Mouse (Mus musculus) midbrain, embryonic 11.5 days (tissue): ENCODE measurements around the gene Dnajb8. TPM values are rescaled to one million over a fixed set of nuclear protein-coding genes. Genes with fewer than 3 reads are reported as not detected.

ENCODE experiments used
- ATAC-seq: fragments of 200-750 bp; cut with Nextera tagmentation; 2 replicates; pipeline ENCODE4 v1.8.0; 2017; ENCODE audit warnings: moderate TSS enrichment, moderate library complexity; ENCODE audit not compliant: low FRiP score
- DNase-seq: peaks from one replicate; pipeline ENCODE4 v3.0.0; 2015; ENCODE audit warnings: low spot score; ENCODE audit errors: missing footprints
- H3K27ac ChIP-seq: fragments of 300-500 bp; sonication (generic); 2 replicates; pipeline ENCODE4 v1.5.1; 2014; ENCODE audit warnings: low read depth, low read length
- H3K27me3 ChIP-seq: fragments of 300-500 bp; sonication (generic); 2 replicates; pipeline ENCODE4 v1.6.1; 2014; ENCODE audit warnings: mild to moderate bottlenecking, low read length, moderate library complexity, mixed read lengths; ENCODE audit not compliant: control insufficient read depth, insufficient read depth
- H3K36me3 ChIP-seq: fragments of 300-500 bp; sonication (generic); 2 replicates; pipeline ENCODE4 v1.6.1; 2014; ENCODE audit warnings: mild to moderate bottlenecking, low read length, moderate library complexity, mixed read lengths; ENCODE audit not compliant: control insufficient read depth, insufficient read depth
- H3K4me1 ChIP-seq: fragments of 300-500 bp; sonication (generic); 2 replicates; pipeline ENCODE4 v1.6.1; 2014; ENCODE audit warnings: low read length; ENCODE audit not compliant: control insufficient read depth, insufficient read depth
- H3K4me2 ChIP-seq: fragments of 300-500 bp; sonication (generic); 2 replicates; pipeline ENCODE4 v1.6.1; 2014; ENCODE audit warnings: mild to moderate bottlenecking, moderate library complexity
- H3K4me3 ChIP-seq: fragments of 300-500 bp; sonication (generic); 2 replicates; pipeline ENCODE4 v1.5.1; 2014; ENCODE audit warnings: low read depth, low read length
- H3K9ac ChIP-seq: fragments of 300-500 bp; sonication (generic); 2 replicates; pipeline ENCODE4 v1.6.1; 2014; ENCODE audit warnings: low read length
- H3K9me3 ChIP-seq: fragments of 300-500 bp; sonication (generic); 2 replicates; pipeline ENCODE4 v1.6.1; 2016; ENCODE audit warnings: low read length; ENCODE audit not compliant: control insufficient read depth
- WGBS: fragments of 180-500 bp; shearing (Covaris S2); extraction: QIAGEN DNeasy Blood & Tissue Kit; methylation state at CpG from one replicate; pipeline ENCODE4 v1.1.7; 2014; 5-methylcytosine and 5-hydroxymethylcytosine counted together
- polyA plus RNA-seq: library from polyadenylated mRNA; unstranded; fragments of >200 nt; fragmentation: Nextera tagmentation; extraction: Ambion mirVana; gene quantifications from 2 replicates; pipeline ENCODE4 v1.2.1, GENCODE M21; 2014

The Dnajb8 gene
- polyA plus RNA-seq, 1 experiment from 2014 or later = not detected

DNA sequence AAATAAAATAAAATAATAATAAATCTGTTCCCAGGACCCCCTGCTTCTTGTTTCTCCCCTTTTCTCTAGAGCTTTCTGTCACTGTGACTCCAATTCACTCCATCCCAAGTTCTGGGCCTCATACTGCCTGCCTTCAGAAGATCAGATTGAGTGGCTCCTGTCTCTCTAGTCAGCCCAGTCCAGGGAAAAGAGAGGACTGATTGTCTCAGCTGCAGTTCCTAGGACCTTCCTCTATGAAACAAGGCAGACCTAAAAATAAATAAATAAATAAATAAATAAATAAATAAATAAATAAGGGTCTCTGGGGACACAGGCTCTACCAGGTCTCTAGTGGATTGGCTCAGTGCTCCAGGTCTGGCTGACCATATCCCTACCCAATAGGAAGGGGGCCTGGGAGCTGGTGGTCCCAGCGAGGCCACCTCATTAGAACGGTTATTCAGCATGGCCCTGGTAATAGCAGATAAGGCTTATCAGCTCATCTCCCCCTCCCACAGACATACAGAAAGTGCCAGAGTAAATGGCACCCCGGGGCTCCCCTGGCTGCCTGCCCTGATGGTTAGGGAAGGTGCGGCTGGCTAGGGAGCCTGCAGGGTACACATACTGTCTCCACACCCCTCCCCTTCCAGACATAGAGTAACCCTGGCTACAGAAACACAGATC is 30.5 kb upstream of the Dnajb8 start:
- ATAC-seq (no peak), DNase-seq (peak; percentile 86)
- Histone ChIP-seq H3K27me3 (peaks cover 93% of the 10 kb centered on the region), H3K9ac (no peak overlapping the region), H3K4me2 (no peak overlapping the region), H3K9me3 (no peaks in the 10 kb centered on the region), H3K27ac (peak overlapping the region; percentile 36; the same call in 1 of the 2 replicates), H3K36me3 (no peaks in the 10 kb centered on the region), H3K4me3 (no peak overlapping the region), H3K4me1 (peaks cover 27% of the 10 kb centered on the region)
- WGBS = 9% methylated on average over 4 of the region's 4 CpGs

DNA sequence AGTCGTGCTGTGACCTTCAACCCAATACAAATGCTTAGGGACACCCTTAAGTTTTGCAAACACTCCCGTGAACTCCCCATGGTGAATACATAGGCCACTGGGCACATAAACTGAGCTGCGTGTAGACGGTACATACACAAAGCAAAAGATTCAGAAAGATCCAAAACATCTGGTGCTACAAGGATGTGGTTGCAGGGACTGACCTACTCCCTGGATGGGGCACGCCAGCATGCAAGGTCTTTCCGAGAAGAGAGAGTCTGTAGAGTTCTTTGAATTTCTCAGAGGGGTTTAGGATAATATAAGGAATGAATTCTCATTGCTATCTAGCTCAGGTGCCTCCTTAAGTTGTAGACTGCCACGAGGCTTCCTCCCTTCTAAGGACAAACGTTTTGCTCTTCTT is 29.3 kb upstream of the Dnajb8 start:
- no peak overlapping the region for H3K9ac ChIP-seq
- no peak overlapping the region for H3K4me3 ChIP-seq
- DNase-seq (peak; percentile 90), ATAC-seq (no peak)
- no peak overlapping the region for H3K4me2 ChIP-seq
- H3K9me3 ChIP-seq = no peaks in the 10 kb centered on the region
- 6% methylated on average over 8 of the region's 8 CpGs for WGBS
- H3K36me3 ChIP-seq = no peaks in the 10 kb centered on the region
- no peak overlapping the region for H3K27ac ChIP-seq
- peaks cover 99% of the 10 kb centered on the region for H3K27me3 ChIP-seq
- H3K4me1 ChIP-seq = peaks cover 34% of the 10 kb centered on the region

DNA sequence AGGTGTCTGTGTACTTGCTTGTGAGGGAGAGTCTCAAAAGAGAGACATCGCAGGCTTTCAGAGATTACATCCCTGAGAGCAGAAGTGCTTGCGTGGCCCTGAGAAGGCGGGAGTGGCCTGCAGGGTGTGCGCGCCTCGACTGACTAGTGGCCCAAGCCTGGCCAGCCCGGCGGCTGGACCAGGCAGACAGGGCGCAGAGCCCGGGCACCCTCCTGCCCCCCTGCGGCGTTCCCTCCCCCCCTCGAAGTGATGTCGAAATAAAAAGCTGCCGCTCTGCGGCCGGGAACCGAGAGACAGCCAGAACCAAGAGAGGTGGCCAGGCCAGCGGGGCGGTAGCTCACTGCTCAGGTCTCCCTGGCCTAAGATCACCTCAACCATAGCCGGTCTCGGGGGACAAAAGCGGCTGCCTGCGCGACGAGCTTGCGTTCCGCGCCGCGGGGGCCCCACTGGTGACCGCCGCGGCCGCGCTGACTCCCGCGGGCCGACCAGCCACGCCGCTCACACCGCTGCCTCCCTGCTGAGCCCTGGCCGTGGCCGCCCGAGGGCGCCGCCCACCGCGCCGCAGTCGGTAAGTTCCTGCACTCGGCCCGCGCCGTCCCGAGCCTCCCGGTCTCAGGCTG is 28.5 kb upstream of the Dnajb8 start, which contains the start of gene Gata2:
Gene Gata2, plus strand, starts transcription at position 459 of the 620 bp plus-strand sequence.
- Histone ChIP-seq H3K27me3 (peaks cover 99% of the 10 kb centered on the region), H3K4me3 (peak within 1 kb of the TSS; percentile 34), H3K36me3 (no peaks in the 10 kb centered on the region), H3K4me1 (peaks cover 38% of the 10 kb centered on the region), H3K9me3 (no peaks in the 10 kb centered on the region), H3K4me2 (peak within 1 kb of the TSS; percentile 41), H3K9ac (peak within 1 kb of the TSS; percentile 50), H3K27ac (peak within 1 kb of the TSS; percentile 50)
- WGBS = under 1% methylated on average over 54 of the region's 57 CpGs
- peak; percentile 96 for DNase-seq
- ATAC-seq = no peak

DNA sequence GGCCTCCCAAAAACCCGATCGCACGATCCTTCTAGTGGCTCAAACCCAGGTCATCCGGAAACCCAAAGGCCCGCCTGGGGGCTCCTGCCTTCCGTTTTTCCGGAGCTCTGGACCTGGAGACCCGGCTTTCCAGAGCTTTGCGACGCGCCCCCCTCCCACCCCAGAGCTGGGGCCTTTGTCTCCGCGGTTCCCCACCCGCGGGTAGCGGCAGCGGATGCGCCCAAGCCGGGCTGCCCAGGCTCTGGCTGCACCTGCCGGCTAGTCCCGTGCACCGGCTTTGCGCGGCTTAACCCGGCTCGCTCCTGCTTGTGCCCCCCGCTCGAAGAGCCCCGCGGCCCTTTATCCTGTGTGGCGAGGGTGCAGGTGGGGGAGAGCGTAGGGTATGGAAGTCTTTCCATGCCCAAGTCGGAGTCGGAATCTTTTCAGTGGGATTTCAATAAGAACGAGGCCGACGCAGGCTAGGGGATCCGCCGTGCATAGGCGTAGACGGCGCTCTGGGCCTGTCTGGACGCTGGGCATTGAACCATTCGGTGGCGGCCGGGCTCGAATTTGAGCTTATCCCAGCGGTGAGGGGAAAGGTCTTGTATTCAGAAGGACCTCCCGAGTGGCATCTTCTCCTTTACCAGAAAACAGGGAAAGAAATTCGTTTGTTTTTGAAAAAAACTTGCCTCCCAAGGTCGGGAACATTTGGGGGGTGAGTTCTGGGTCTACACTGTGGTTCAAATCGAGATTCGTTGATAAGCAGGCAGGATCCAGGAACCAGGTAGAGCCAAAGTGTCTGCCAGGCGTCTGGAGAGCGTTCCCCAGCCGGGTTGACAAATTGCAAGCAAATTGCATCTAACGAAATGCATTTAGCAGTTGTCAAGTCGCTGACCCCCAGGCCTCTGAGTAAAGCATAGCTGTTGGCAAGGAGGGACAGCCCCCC is 27.8 kb upstream of the Dnajb8 start:
- Histone ChIP-seq H3K36me3 (no peaks in the 10 kb centered on the region), H3K9me3 (no peaks in the 10 kb centered on the region), H3K4me1 (peaks cover 37% of the 10 kb centered on the region), H3K27ac (peak overlapping the region; percentile 50), H3K4me3 (peak overlapping the region; percentile 34), H3K9ac (peak overlapping the region; percentile 50), H3K4me2 (peak overlapping the region; percentile 41), H3K27me3 (peaks cover 99% of the 10 kb centered on the region)
- DNase-seq (peak; percentile 96), ATAC-seq (no peak)
- WGBS = under 1% methylated on average over 58 of the region's 58 CpGs

DNA sequence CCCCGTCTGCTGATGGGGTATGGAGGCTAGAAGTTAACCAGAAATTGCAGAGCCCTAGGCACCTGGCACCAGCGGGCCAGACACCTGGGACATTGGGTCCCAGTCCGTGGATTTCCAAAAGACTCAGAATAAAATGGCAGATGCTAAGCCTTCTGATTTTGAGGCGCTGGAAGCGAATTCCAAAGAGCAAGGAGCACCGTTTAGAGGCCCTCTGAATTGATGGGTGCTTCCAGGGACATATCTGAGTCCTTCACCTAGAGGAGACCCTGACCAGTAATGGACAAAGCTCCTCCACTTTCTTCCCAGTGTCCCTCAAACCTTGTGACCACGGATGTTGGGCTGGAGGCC is 27.1 kb upstream of the Dnajb8 start:
- Histone ChIP-seq H3K4me1 (peaks cover 40% of the 10 kb centered on the region), H3K4me2 (peak overlapping the region; percentile 14), H3K4me3 (peak overlapping the region; percentile 34), H3K27me3 (peaks cover 100% of the 10 kb centered on the region), H3K27ac (peak overlapping the region; percentile 50; the same call in 1 of the 2 replicates), H3K9ac (peak overlapping the region; percentile 50), H3K36me3 (no peaks in the 10 kb centered on the region), H3K9me3 (no peaks in the 10 kb centered on the region)
- DNase-seq (peak; percentile 96), ATAC-seq (no peak)
- 4% methylated on average over 7 of the region's 7 CpGs for WGBS

DNA sequence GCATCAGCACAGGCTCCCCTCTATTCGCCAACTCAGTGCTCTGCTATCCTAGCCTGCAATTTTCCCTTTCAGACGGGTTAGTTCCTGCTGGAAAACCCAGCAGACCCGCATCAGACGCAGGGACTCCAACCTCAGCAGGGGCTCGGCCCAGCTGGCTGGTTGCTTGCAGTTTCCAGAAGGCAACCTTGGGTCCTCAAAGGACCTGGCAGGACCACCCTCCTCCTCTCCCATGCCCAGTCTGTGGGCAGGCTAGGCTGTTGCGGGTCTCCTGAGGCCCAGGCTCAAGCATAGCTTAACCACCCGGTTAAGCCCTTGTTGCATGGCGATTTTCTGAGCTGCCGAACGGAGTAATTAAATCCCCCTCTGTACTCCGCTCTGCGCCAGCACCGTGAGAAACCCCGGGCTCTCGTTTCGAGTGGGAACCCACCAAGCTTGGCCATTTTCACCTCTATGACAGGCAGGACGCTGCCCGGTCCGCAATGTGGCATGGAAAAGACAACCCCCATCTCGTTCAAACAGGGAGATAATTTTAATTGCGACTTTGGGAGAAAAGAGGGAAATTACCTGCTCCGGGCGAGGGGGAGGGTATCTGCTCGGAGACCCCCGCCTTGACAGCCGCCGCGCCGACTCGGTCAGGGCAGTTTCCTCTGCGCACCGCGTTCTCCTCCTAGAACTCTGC is 25.9 kb upstream of the Dnajb8 start:
- Histone ChIP-seq H3K4me2 (peak overlapping the region; percentile 57), H3K27ac (no peak overlapping the region), H3K36me3 (no peaks in the 10 kb centered on the region), H3K4me1 (peaks cover 30% of the 10 kb centered on the region), H3K27me3 (peaks cover 100% of the 10 kb centered on the region), H3K9me3 (no peaks in the 10 kb centered on the region), H3K4me3 (peak overlapping the region; percentile 34), H3K9ac (peak overlapping the region; percentile 45)
- ATAC-seq (no peak), DNase-seq (peak; percentile 96)
- WGBS = 2% methylated on average over 33 of the region's 33 CpGs

DNA sequence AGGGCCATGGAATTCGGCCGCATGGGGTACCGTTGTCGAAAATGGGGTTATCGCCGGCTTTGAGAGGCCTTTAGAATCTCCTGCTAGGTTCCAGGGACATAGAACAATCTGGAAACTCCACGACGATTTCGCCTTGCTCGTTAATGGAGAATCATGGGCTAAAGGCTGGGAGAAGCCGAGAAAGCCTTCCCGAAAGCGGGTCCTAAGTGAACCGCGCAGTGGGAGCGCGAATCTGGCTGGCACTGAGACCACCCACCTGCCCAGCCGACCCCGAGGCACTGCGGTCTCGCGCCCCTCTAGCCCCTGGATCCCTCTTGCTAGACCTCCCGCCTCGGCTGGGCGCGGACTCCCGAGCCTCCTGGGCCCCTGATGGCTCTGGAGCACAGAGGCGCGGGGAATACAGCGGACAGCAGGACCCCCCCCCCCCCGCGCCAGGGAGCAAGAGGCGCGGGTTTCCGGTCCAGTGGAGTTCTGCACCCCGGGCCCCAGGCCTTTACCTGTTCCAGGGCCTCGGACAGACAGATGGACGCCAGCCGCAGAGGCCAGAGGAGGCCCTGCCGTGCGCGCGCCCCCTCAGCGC is 25.2 kb upstream of the Dnajb8 start:
- Histone ChIP-seq H3K9me3 (no peaks in the 10 kb centered on the region), H3K9ac (peak overlapping the region; percentile 45), H3K4me3 (peak overlapping the region; percentile 34), H3K27me3 (peaks cover 100% of the 10 kb centered on the region), H3K4me1 (peaks cover 30% of the 10 kb centered on the region), H3K4me2 (peak overlapping the region; percentile 57), H3K27ac (no peak overlapping the region), H3K36me3 (no peaks in the 10 kb centered on the region)
- DNase-seq (peak; percentile 97), ATAC-seq (no peak)
- under 1% methylated on average over 41 of the region's 44 CpGs for WGBS

DNA sequence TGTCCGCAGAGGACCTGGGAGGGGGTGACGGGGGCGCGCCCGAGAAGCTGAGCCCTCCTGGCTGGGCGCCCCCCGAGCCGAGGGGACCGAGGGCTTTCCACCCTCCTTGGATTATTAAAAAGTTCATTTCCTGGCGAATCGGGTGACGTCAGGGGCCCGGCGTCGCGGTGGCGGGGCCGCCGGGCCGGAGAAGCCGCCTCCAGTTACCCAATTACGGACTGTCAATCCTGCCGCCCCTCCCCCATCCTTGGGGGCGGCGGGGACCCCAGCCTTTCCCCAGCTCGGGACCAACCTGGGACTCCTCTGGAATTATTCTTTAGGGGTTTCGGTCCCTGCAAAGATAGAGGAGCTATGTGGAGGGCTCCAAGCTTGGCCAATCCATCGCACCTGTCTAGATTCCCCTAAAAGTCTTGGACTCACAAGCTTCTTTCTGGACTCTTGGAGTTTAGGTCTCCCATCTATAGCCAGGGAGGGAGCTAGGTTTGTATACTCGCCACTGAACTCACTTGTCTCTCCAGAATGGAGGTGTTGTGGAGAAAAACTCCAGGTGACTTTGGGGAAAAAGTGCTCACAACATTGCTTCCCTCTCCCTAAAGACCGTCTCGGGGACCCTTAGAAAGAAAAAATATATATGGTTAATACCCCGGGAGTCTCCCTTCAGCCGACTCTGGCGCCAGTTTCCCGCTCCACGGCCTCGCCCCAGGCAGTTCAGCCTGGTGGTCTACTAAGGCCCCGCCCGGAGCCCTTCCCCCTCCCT is 24.6 kb upstream of the Dnajb8 start:
- Histone ChIP-seq H3K4me3 (peak overlapping the region; percentile 34), H3K27me3 (peaks cover 100% of the 10 kb centered on the region), H3K27ac (no peak overlapping the region), H3K4me2 (peak overlapping the region; percentile 57), H3K9me3 (no peaks in the 10 kb centered on the region), H3K9ac (peak overlapping the region; percentile 45; the same call in 1 of the 2 replicates), H3K36me3 (no peaks in the 10 kb centered on the region), H3K4me1 (peaks cover 30% of the 10 kb centered on the region)
- DNase-seq (peak; percentile 94), ATAC-seq (no peak)
- under 1% methylated on average over 39 of the region's 39 CpGs for WGBS
